Mouse (Mus musculus): ENCODE results near the gene Polh. TPM values are rescaled to one million over a fixed set of nuclear protein-coding genes. Genes with fewer than 3 reads are reported as not detected.

The Polh gene
- polyA plus RNA-seq, 1 experiment = 5.2 TPM

DNA sequence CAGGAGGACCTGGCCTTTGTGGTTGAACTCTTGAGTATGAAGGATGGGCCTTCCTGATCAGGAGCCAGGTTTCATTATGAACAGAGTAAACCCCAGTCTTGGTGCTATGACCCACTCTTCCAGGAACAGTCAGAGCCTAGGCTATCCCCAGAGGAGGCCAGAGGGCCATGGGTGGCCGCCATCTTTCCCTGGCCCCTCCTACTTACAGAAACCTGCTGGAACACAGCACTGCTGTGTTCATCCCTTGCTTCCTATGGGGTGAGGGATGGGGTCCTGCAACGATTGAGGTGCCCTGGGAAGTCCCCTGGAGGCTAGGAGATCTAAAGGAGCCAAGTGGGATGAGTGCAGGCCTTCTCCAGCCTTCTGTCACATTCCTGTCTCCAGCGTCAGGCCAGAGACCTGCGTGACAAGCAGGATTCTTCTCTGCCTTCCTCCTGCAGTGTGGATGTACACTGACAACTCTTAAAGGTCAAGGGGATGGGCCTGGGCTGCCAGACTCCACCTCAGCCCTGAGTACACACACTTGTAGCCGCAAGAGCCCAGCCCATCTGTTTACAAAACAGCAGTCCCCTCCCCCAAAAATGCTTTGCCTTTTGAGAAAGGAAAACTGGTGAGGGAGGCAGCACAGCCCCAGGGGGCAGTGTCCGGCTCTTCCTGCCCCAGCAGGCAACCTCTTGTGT, 74.5 kb downstream of the Polh start:
- DNase-seq (ENCODE audit: low read depth in 1 of 2, low spot score in 2 of 2) = no peak
- no peaks in the 10 kb centered on the region; the same call in 1 of the 2 replicates for H3K4me1 ChIP-seq (ENCODE audit: control insufficient read depth, insufficient read depth, insufficient read length)
- 84% methylated on average over 6 of the region's 6 CpGs for WGBS
- H3K36me3 ChIP-seq (ENCODE audit: control insufficient read depth, insufficient read depth, low read length) = peaks cover 50% of the 10 kb centered on the region
- H3K27ac ChIP-seq (ENCODE audit: insufficient read depth, low read length) = no peak overlapping the region
- no peaks in the 10 kb centered on the region for H3K27me3 ChIP-seq (ENCODE audit: control insufficient read depth, insufficient read depth, low read length)
- TF ChIP-seq CTCF (IDR thresholded peaks at IDR 0.05; ENCODE audit: extremely low read depth, insufficient read depth, insufficient read length, insufficient replicate concordance) (no peak), POLR2A (IDR thresholded peaks at IDR 0.05; ENCODE audit: low read depth, low read length) (no peak)
- H3K4me3 ChIP-seq (ENCODE audit: extremely low read depth, insufficient read depth, insufficient read length) = no peak overlapping the region

DNA sequence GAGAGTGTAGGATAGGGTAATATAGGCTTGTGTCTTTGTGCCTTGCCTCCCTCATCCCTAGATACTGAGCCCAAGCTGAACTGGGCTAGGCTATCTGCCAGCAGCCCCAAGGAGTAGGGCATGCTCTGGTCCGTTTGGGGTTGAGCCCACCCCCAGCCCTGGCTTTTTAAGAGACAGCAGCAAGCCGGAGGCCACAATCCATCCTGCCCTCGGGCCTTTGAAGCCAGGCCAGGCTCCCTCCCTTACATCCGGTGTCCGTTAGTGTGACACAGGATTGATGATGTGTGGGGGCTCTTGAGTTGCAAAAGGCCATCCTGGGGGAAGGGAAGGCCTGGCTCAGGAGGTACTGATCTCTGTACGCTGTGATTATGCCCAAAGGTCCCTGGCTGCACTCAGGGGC, 75.8 kb downstream of the Polh start:
- no peak overlapping the region for H3K4me3 ChIP-seq (ENCODE audit: extremely low read depth, insufficient read depth, insufficient read length)
- TF ChIP-seq CTCF (IDR thresholded peaks at IDR 0.05; ENCODE audit: extremely low read depth, insufficient read depth, insufficient read length, insufficient replicate concordance) = no peak
- no peak for TF ChIP-seq POLR2A (IDR thresholded peaks at IDR 0.05; ENCODE audit: low read depth, low read length)
- no peaks in the 10 kb centered on the region for H3K27me3 ChIP-seq (ENCODE audit: control insufficient read depth, insufficient read depth, low read length)
- 84% methylated on average over 6 of the region's 6 CpGs for WGBS
- H3K27ac ChIP-seq (ENCODE audit: insufficient read depth, low read length) = no peak overlapping the region; the same call in 1 of the 2 replicates
- H3K36me3 ChIP-seq (ENCODE audit: control insufficient read depth, insufficient read depth, low read length) = peaks cover 56% of the 10 kb centered on the region
- no peaks in the 10 kb centered on the region for H3K4me1 ChIP-seq (ENCODE audit: control insufficient read depth, insufficient read depth, insufficient read length)
- DNase-seq (ENCODE audit: low read depth in 1 of 2, low spot score in 2 of 2) = no peak

DNA sequence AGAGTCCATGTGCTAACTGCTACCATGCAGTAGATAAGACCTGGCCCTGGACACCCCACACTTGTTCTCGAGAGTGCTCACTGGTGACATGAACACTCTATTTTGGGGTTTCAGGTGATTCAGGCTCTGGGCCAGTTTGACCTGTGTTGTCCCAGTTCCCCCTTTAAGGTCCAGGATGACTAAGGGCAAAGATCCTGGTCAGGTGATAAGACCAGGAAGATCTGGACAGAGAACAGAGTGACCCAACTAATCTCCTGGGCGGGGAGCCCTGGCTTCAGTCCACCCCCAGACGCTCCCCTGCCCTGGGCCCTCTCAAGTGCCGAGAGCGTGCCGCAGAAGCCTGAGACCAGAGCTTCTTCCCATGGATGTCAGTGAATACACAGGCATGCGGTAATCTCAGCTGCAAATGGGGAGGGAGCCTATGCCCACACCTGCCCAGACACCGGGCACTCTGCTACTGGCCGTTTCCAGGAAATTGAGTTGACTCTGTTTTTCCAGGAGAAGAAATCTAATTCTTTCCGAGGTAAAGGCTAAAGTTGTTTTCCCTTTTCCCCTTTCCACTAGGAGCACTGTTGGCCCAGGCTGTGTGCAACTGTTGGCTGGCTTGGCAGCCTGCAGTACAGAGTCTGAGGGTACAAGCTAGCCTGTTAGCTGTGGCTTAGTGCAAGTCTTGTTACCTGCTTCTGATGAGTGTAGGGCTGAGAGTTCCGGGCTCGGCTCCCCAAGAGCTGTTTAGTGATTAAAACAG, 78.3 kb downstream of the Polh start:
- Histone ChIP-seq H3K4me3 (ENCODE audit: extremely low read depth, insufficient read depth, insufficient read length) (no peak overlapping the region), H3K27me3 (ENCODE audit: control insufficient read depth, insufficient read depth, low read length) (no peaks in the 10 kb centered on the region), H3K27ac (ENCODE audit: insufficient read depth, low read length) (no peak overlapping the region), H3K36me3 (ENCODE audit: control insufficient read depth, insufficient read depth, low read length) (peaks cover 59% of the 10 kb centered on the region), H3K4me1 (ENCODE audit: control insufficient read depth, insufficient read depth, insufficient read length) (no peaks in the 10 kb centered on the region)
- WGBS = 94% methylated on average over 12 of the region's 12 CpGs
- TF ChIP-seq POLR2A (IDR thresholded peaks at IDR 0.05; ENCODE audit: low read depth, low read length) (no peak), CTCF (IDR thresholded peaks at IDR 0.05; ENCODE audit: extremely low read depth, insufficient read depth, insufficient read length, insufficient replicate concordance) (no peak)
- no peak for DNase-seq (ENCODE audit: low read depth in 1 of 2, low spot score in 2 of 2)

DNA sequence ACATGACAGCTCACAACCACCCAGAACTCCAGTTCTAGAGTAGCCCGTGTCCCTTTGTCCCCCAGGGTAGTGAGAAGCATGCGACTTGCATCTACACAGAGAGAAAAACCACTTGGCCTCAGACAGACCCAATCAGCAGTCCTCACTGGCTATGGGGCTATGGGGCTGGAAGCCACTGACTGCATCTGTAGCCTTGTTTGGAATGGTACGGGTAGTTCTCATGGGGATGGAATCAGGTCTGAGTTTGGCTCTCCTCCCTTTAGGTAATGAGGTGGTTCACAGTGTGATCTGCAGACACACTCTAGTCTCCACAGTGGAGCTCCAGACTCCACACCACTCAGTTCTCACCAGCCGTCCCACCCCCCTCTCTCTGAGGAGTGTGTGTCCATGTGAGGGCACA, 79.2 kb downstream of the Polh start:
- Histone ChIP-seq H3K4me3 (ENCODE audit: extremely low read depth, insufficient read depth, insufficient read length) (no peak overlapping the region), H3K36me3 (ENCODE audit: control insufficient read depth, insufficient read depth, low read length) (peaks cover 59% of the 10 kb centered on the region), H3K4me1 (ENCODE audit: control insufficient read depth, insufficient read depth, insufficient read length) (no peaks in the 10 kb centered on the region), H3K27ac (ENCODE audit: insufficient read depth, low read length) (no peak overlapping the region), H3K27me3 (ENCODE audit: control insufficient read depth, insufficient read depth, low read length) (no peaks in the 10 kb centered on the region)
- TF ChIP-seq POLR2A (IDR thresholded peaks at IDR 0.05; ENCODE audit: low read depth, low read length) (no peak), CTCF (IDR thresholded peaks at IDR 0.05; ENCODE audit: extremely low read depth, insufficient read depth, insufficient read length, insufficient replicate concordance) (no peak)
- 96% methylated on average over 4 of the region's 4 CpGs for whole genome bisulfite sequencing
- no peak for DNase-seq (ENCODE audit: low read depth in 1 of 2, low spot score in 2 of 2)

DNA sequence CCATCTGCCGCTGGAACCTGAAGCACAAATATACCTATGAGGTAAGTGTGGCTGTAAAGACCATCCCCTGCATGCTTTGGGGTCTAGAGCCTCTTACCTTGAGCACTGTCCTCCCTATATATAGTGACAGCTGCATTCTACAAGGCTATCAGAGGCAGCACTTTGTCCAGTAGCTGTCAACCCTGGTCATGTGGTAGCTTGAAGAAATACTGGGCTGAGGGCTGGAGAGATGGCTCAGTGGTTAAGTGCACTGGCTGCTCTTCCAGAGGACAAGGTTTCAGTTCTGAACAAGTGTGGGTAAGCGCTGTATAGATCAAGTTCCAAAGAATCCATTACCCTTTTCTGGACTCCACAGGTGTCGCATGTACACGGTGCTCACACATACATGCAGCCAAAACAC, 79.7 kb downstream of the Polh start:
- DNase-seq (ENCODE audit: low read depth in 1 of 2, low spot score in 2 of 2) = no peak
- TF ChIP-seq CTCF (IDR thresholded peaks at IDR 0.05; ENCODE audit: extremely low read depth, insufficient read depth, insufficient read length, insufficient replicate concordance) (no peak), POLR2A (IDR thresholded peaks at IDR 0.05; ENCODE audit: low read depth, low read length) (no peak)
- Histone ChIP-seq H3K27ac (ENCODE audit: insufficient read depth, low read length) (no peak overlapping the region), H3K27me3 (ENCODE audit: control insufficient read depth, insufficient read depth, low read length) (no peaks in the 10 kb centered on the region), H3K36me3 (ENCODE audit: control insufficient read depth, insufficient read depth, low read length) (peaks cover 58% of the 10 kb centered on the region), H3K4me1 (ENCODE audit: control insufficient read depth, insufficient read depth, insufficient read length) (no peaks in the 10 kb centered on the region), H3K4me3 (ENCODE audit: extremely low read depth, insufficient read depth, insufficient read length) (no peak overlapping the region)
- WGBS = 94% methylated on average over 4 of the region's 4 CpGs

Other genes with a start within 250 kb of the Polh start
- gene Vegfa, start 170.3 kb downstream of the Polh start, polyA plus RNA-seq (2012; rRNA removed) = 92.9 and 106 TPM in 2 replicates
- 27.4 and 29.7 TPM in 2 replicates for gene Mrps18a, start 91.7 kb downstream of the Polh start, polyA plus RNA-seq (2012; rRNA removed)
- gene Rsph9, start 58.4 kb downstream of the Polh start, polyA plus RNA-seq (2012; rRNA removed) = 0.58 and 2.1 TPM in 2 replicates
- 16.5 and 17.7 TPM in 2 replicates for gene Mad2l1bp, start 49.1 kb downstream of the Polh start, polyA plus RNA-seq (2012; rRNA removed)
- gene Gtpbp2, start 41.6 kb downstream of the Polh start, polyA plus RNA-seq (2012; rRNA removed) = 176 and 177 TPM in 2 replicates
- gene Xpo5, start 137 bp upstream of the Polh start, polyA plus RNA-seq (2012; rRNA removed) = 14.7 and 16.8 TPM in 2 replicates
- 30.0 and 33.6 TPM in 2 replicates for gene Polr1c, start 45.4 kb upstream of the Polh start, polyA plus RNA-seq (2012; rRNA removed)
- 128 and 138 TPM in 2 replicates for gene Yipf3, start 45.4 kb upstream of the Polh start, polyA plus RNA-seq (2012; rRNA removed)
- 0.82 and 0.89 TPM in 2 replicates for gene Lrrc73, start 50.9 kb upstream of the Polh start, polyA plus RNA-seq (2012; rRNA removed)
- gene Tjap1, start 80.4 kb upstream of the Polh start, polyA plus RNA-seq (2012; rRNA removed) = 28.8 and 40.4 TPM in 2 replicates
- 0.46 and 0.50 TPM in 2 replicates for gene Dlk2, start 94.8 kb upstream of the Polh start, polyA plus RNA-seq (2012; rRNA removed)
- gene Abcc10, start 125.7 kb upstream of the Polh start, polyA plus RNA-seq (2012; rRNA removed) = 15.4 and 23.3 TPM in 2 replicates
- gene Zfp318, start 181.1 kb upstream of the Polh start, polyA plus RNA-seq (2012; rRNA removed) = 37.6 and 55.4 TPM in 2 replicates
- gene Crip3, start 226.3 kb upstream of the Polh start, polyA plus RNA-seq (2012; rRNA removed) = 8.9 and 10.0 TPM in 2 replicates
- 0.07 TPM in 1 of 2 replicates, not detected in the other for gene Slc22a7, start 235.8 kb upstream of the Polh start, polyA plus RNA-seq (2012; rRNA removed)

Data from spleen, adult 2 months (tissue).